Mouse (Mus musculus) ES-Bruce4 (cell line): ENCODE results near the gene Raver2. TPM values are rescaled to one million over a fixed set of nuclear protein-coding genes. Genes with fewer than 3 reads are reported as not detected.
A peak's percentile ranks its signal among the peaks of the same experiment; 100 is the strongest.

ENCODE experiments used
- H3K27ac ChIP-seq: 2 replicates; pipeline ENCODE4 v1.5.1; 2012; ENCODE audit warnings: low read length, inconsistent platforms; ENCODE audit not compliant: insufficient read depth
- H3K27me3 ChIP-seq: 2 replicates; pipeline ENCODE4 v1.6.1; 2012; ENCODE audit warnings: mild to moderate bottlenecking, low read length, inconsistent platforms; ENCODE audit not compliant: control insufficient read depth, poor library complexity, insufficient read depth, severe bottlenecking
- H3K36me3 ChIP-seq: 2 replicates; pipeline ENCODE4 v1.6.1; 2012; ENCODE audit warnings: inconsistent platforms, mild to moderate bottlenecking, low read length, moderate library complexity; ENCODE audit not compliant: control insufficient read depth, poor library complexity, insufficient read depth, severe bottlenecking
- H3K4me1 ChIP-seq: one replicate; pipeline ENCODE4 v1.8.1; 2011; ENCODE audit warnings: low read length; ENCODE audit not compliant: control insufficient read depth, insufficient read depth
- H3K4me3 ChIP-seq: 2 replicates; pipeline ENCODE4 v1.5.1; 2011; ENCODE audit warnings: low read depth, mild to moderate bottlenecking, low read length
- H3K9ac ChIP-seq: 2 replicates; pipeline ENCODE4 v1.6.1; 2012; ENCODE audit warnings: low read depth, mild to moderate bottlenecking, inconsistent platforms; ENCODE audit not compliant: poor library complexity, severe bottlenecking
- H3K9me3 ChIP-seq: replicated peaks from 2 replicates; pipeline ENCODE4 v1.6.1; 2012; ENCODE audit warnings: mild to moderate bottlenecking, low read length, inconsistent platforms; ENCODE audit not compliant: control insufficient read depth, poor library complexity, insufficient read depth, severe bottlenecking
- CTCF ChIP-seq: IDR thresholded peaks from one replicate; pipeline ENCODE4 v1.8.1; 2011; ENCODE audit warnings: low read depth, low read length
- EP300 ChIP-seq: IDR thresholded peaks from 2 replicates; pipeline ENCODE4 v1.6.1; 2011; ENCODE audit warnings: low read depth, low read length; ENCODE audit not compliant: insufficient read depth
- POLR2A ChIP-seq: IDR thresholded peaks from one replicate; pipeline ENCODE4 v1.8.1; 2011; ENCODE audit warnings: low read length; ENCODE audit not compliant: insufficient read depth
- polyA plus RNA-seq: library from polyadenylated mRNA; stranded (reverse); fragments of >200 nt; gene quantifications from 2 replicates; pipeline ENCODE4 v1.2.4, GENCODE M21; 2011; ENCODE audit warnings: low read depth; ENCODE audit not compliant: missing spikeins, insufficient read depth, insufficient read length

The Raver2 gene
- polyA plus RNA-seq, 1 experiment, result 17.0 TPM

- Histone ChIP-seq H3K4me1 (no peaks in the 10 kb centered on the region), H3K27ac (no peak overlapping the region), H3K27me3 (no peaks in the 10 kb centered on the region), H3K9me3 (no peaks in the 10 kb centered on the region), H3K9ac (no peak overlapping the region), H3K4me3 (no peak overlapping the region), H3K36me3 (no peaks in the 10 kb centered on the region)
- no peak for TF ChIP-seq CTCF
- no peak for TF ChIP-seq EP300
- TF ChIP-seq POLR2A, result no peak
Observed at GRCm38 (mm10) chr4:101066401-101066800, 2.4 kb upstream of the Raver2 start.

GRCm38 (mm10) chr4:101069154-101069971 lies 580 bp downstream of the Raver2 start:
- H3K27me3 ChIP-seq, result no peaks in the 10 kb centered on the region
- no peaks in the 10 kb centered on the region for H3K9me3 ChIP-seq
- H3K4me1 ChIP-seq, result no peaks in the 10 kb centered on the region
- TF ChIP-seq CTCF (no peak), POLR2A (no peak), EP300 (no peak)
- H3K27ac ChIP-seq, result no peak overlapping the region
- H3K4me3 ChIP-seq, result peak overlapping the region; percentile 94
- peak overlapping the region; percentile 80 for H3K9ac ChIP-seq
- no peaks in the 10 kb centered on the region for H3K36me3 ChIP-seq

- TF ChIP-seq POLR2A (no peak), CTCF (no peak), EP300 (no peak)
- no peak overlapping the region for H3K4me3 ChIP-seq
- no peaks in the 10 kb centered on the region for H3K9me3 ChIP-seq
- H3K36me3 ChIP-seq, result no peaks in the 10 kb centered on the region
- no peaks in the 10 kb centered on the region for H3K27me3 ChIP-seq
- no peaks in the 10 kb centered on the region for H3K4me1 ChIP-seq
- no peak overlapping the region for H3K27ac ChIP-seq
- no peak overlapping the region for H3K9ac ChIP-seq
Observed at GRCm38 (mm10) chr4:101071570-101071969, 2.8 kb downstream of the Raver2 start.

- Histone ChIP-seq H3K27ac (no peak overlapping the region), H3K27me3 (no peaks in the 10 kb centered on the region), H3K9ac (no peak overlapping the region), H3K4me1 (no peaks in the 10 kb centered on the region), H3K9me3 (no peaks in the 10 kb centered on the region), H3K36me3 (no peaks in the 10 kb centered on the region), H3K4me3 (no peak overlapping the region)
- no peak for TF ChIP-seq POLR2A
Observed at GRCm38 (mm10) chr4:101076425-101076824, 7.6 kb downstream of the Raver2 start.

- Histone ChIP-seq H3K27ac (no peak overlapping the region), H3K9ac (no peak overlapping the region), H3K27me3 (no peaks in the 10 kb centered on the region), H3K4me3 (no peak overlapping the region), H3K4me1 (no peaks in the 10 kb centered on the region), H3K36me3 (no peaks in the 10 kb centered on the region), H3K9me3 (no peaks in the 10 kb centered on the region)
- TF ChIP-seq EP300, result no peak
- no peak for TF ChIP-seq CTCF
- no peak for TF ChIP-seq POLR2A
Observed at GRCm38 (mm10) chr4:101080016-101080415, 11.2 kb downstream of the Raver2 start.

GRCm38 (mm10) chr4:101082176-101082888 lies 13.5 kb downstream of the Raver2 start:
- Histone ChIP-seq H3K4me3 (no peak overlapping the region), H3K9ac (no peak overlapping the region), H3K9me3 (no peaks in the 10 kb centered on the region), H3K27ac (no peak overlapping the region), H3K36me3 (no peaks in the 10 kb centered on the region), H3K4me1 (no peaks in the 10 kb centered on the region), H3K27me3 (no peaks in the 10 kb centered on the region)
- TF ChIP-seq POLR2A (no peak), CTCF (no peak), EP300 (no peak)
